Mouse (Mus musculus): ENCODE data around the gene A930017K11Rik. TPM values are rescaled to one million over a fixed set of nuclear protein-coding genes. Genes with fewer than 3 reads are reported as not detected.

Gene A930017K11Rik
- polyA plus RNA-seq, 1 experiment from 2014 or later: not detected

DNA sequence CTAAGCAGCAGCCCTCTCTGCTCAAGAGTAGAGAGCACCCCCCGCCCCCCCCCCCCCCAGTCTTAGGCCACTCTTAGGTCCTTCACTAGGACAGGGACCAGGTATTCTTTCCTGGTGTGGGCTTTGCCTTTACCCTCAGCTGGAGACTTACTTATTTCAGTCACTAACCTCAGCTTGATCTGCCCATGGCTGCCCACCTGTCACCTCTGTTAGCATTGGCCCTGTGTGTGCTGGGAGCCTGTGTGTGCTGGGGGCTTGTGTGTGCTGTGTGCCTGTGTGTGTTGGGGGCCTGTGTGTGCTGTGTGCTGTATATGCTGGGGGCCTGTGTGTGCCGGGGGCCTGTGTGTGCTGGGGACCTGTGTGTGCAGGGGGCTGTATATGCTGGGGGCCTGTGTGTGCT lies 2.3 kb upstream of the A930017K11Rik start:
- DNase-seq (ENCODE audit: low spot score) (no peak), ATAC-seq (ENCODE audit: low read depth) (no peak)
- WGBS: 75% methylated on average over 1 of the region's 2 CpGs
- Histone ChIP-seq H3K27ac (replicated peaks; ENCODE audit: low read depth, low read length) (no peak overlapping the region), H3K27me3 (replicated peaks; ENCODE audit: control insufficient read depth, insufficient read depth, low read length) (peaks cover 38% of the 10 kb centered on the region), H3K9me3 (ENCODE audit: control insufficient read depth, low read length) (no peaks in the 10 kb centered on the region), H3K9ac (ENCODE audit: low read depth, low read length) (no peak overlapping the region), H3K36me3 (ENCODE audit: control insufficient read depth, insufficient read depth, low read length) (peaks cover 22% of the 10 kb centered on the region; the same call in 1 of the 2 replicates), H3K4me2 (ENCODE audit: low read depth, low read length) (no peak overlapping the region), H3K4me3 (ENCODE audit: low read depth, low read length) (no peak overlapping the region), H3K4me1 (ENCODE audit: control insufficient read depth, insufficient read depth, low read length) (peaks cover 7% of the 10 kb centered on the region; the same call in 1 of the 2 replicates)

DNA sequence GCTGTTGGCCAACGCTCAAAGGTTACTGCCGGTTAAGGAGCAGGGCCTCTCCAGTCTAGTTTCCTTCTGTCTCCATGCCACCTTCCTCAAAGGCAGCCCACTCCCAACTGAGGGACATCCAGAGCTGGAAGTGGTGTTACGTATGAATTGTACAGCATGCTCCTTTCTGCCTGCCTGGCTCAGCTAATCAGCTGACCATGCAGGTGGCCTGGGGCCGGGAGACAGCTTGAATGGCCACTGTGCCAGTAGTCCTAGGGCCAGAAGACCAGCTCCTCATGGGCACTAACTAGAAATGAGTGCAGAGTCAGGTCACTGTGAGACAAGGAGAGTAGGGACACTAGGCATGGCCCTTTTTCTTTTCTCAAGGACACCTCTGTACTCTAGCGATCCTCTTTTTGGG lies 796 bp upstream of the A930017K11Rik start:
- peaks cover 8% of the 10 kb centered on the region; the same call in 1 of the 2 replicates for H3K36me3 ChIP-seq (ENCODE audit: control insufficient read depth, insufficient read depth, low read length)
- ATAC-seq (ENCODE audit: low read depth) (no peak), DNase-seq (ENCODE audit: low spot score) (no peak)
- peaks cover 38% of the 10 kb centered on the region for H3K27me3 ChIP-seq (replicated peaks; ENCODE audit: control insufficient read depth, insufficient read depth, low read length)
- no peaks in the 10 kb centered on the region for H3K9me3 ChIP-seq (ENCODE audit: control insufficient read depth, low read length)
- H3K4me1 ChIP-seq (ENCODE audit: control insufficient read depth, insufficient read depth, low read length): peaks cover 7% of the 10 kb centered on the region; the same call in 1 of the 2 replicates
- no peak overlapping the region for H3K4me2 ChIP-seq (ENCODE audit: low read depth, low read length)
- no peak overlapping the region for H3K4me3 ChIP-seq (ENCODE audit: low read depth, low read length)
- no peak overlapping the region for H3K9ac ChIP-seq (ENCODE audit: low read depth, low read length)
- no peak overlapping the region for H3K27ac ChIP-seq (replicated peaks; ENCODE audit: low read depth, low read length)
- 76% methylated on average over 5 of the region's 5 CpGs for WGBS

DNA sequence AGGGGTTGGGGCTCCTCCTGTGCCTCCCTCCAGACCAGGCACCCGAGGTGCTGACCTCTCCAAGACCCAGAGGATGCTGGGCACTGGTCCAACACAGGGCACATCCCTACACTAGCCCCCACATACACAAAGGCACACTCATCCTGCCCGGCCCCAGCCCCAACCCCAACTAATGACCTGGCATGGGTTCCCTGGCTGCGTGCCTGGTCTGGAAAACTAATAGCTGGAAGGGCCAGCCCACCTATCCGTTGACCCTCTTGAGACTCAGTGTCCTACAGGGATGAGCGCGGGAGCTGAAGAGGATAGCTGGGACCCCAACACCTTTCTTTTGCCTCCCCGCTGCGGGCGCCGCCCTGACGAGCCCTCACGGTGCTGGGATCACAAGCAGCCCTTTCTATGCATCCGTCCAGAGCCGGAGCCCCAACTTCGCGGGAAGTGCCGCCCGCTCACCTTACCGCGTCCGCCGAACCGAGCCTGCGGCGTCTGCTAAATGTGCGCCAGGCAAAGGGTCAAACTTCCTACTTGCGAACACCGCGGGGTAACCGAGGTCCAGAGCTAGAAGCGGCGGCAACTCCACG lies 1.1 kb downstream of the A930017K11Rik start:
- H3K9ac ChIP-seq (ENCODE audit: low read depth, low read length): peak overlapping the region; percentile 58
- peaks cover 7% of the 10 kb centered on the region; the same call in 1 of the 2 replicates for H3K4me1 ChIP-seq (ENCODE audit: control insufficient read depth, insufficient read depth, low read length)
- peak overlapping the region; percentile 73 for H3K4me2 ChIP-seq (ENCODE audit: low read depth, low read length)
- DNase-seq (ENCODE audit: low spot score) (no peak), ATAC-seq (ENCODE audit: low read depth) (no peak)
- no peaks in the 10 kb centered on the region for H3K36me3 ChIP-seq (ENCODE audit: control insufficient read depth, insufficient read depth, low read length)
- WGBS: 1% methylated on average over 14 of the region's 33 CpGs
- H3K9me3 ChIP-seq (ENCODE audit: control insufficient read depth, low read length): no peaks in the 10 kb centered on the region
- peaks cover 38% of the 10 kb centered on the region for H3K27me3 ChIP-seq (replicated peaks; ENCODE audit: control insufficient read depth, insufficient read depth, low read length)
- no peak overlapping the region for H3K27ac ChIP-seq (replicated peaks; ENCODE audit: low read depth, low read length)
- H3K4me3 ChIP-seq (ENCODE audit: low read depth, low read length): peak overlapping the region; percentile 43

DNA sequence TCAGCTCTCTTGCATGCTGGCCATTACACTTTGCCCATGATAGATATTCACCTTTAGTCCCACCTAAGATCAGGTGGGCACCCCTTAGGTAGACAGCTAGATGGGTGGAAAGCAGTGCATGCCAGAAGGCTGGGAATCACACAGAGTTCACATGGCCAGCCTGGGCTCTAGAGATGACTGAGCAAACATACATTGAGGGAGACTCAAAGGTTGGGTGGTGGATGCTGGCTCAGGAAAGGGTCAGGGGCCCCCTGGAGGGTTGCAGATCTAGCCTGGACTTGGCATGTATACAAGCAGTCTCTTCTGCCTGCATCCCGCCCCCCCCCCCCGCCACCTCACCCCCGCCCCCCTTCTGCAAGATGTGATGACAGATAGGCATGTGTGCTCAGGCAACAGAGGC lies 1.7 kb downstream of the A930017K11Rik start:
- Histone ChIP-seq H3K4me2 (ENCODE audit: low read depth, low read length) (peak overlapping the region; percentile 73), H3K4me3 (ENCODE audit: low read depth, low read length) (no peak overlapping the region), H3K4me1 (ENCODE audit: control insufficient read depth, insufficient read depth, low read length) (peaks cover 7% of the 10 kb centered on the region; the same call in 1 of the 2 replicates), H3K9me3 (ENCODE audit: control insufficient read depth, low read length) (no peaks in the 10 kb centered on the region), H3K27me3 (replicated peaks; ENCODE audit: control insufficient read depth, insufficient read depth, low read length) (peaks cover 38% of the 10 kb centered on the region), H3K36me3 (ENCODE audit: control insufficient read depth, insufficient read depth, low read length) (no peaks in the 10 kb centered on the region), H3K9ac (ENCODE audit: low read depth, low read length) (no peak overlapping the region), H3K27ac (replicated peaks; ENCODE audit: low read depth, low read length) (no peak overlapping the region)
- no peak for ATAC-seq (ENCODE audit: low read depth)
- WGBS: no CpG with 5 or more reads among the region's 3 CpGs
- no peak for DNase-seq (ENCODE audit: low spot score)

DNA sequence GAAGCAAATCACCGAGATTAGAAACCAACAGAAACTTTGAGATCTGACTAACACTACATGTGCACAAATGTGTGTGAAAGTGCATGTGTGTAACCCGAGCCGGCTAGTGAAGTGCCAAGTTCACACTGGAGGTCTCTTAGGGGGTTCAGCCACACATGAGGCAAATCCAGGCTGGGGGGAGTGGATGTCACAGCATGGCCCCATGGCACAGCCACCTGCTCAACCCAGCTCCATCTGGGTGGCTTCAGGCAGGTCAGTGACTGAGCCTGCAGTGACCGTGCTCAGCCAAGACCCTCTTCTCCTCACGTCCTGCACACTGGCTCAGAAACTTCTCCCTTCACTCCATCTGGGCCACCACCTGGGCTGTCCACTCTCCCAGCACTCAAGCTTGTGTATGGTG lies 2.4 kb downstream of the A930017K11Rik start:
- no peaks in the 10 kb centered on the region for H3K9me3 ChIP-seq (ENCODE audit: control insufficient read depth, low read length)
- no peak overlapping the region for H3K27ac ChIP-seq (replicated peaks; ENCODE audit: low read depth, low read length)
- DNase-seq (ENCODE audit: low spot score) (no peak), ATAC-seq (ENCODE audit: low read depth) (no peak)
- H3K9ac ChIP-seq (ENCODE audit: low read depth, low read length): no peak overlapping the region
- peaks cover 38% of the 10 kb centered on the region for H3K27me3 ChIP-seq (replicated peaks; ENCODE audit: control insufficient read depth, insufficient read depth, low read length)
- 68% methylated on average over 5 of the region's 5 CpGs for WGBS
- H3K4me1 ChIP-seq (ENCODE audit: control insufficient read depth, insufficient read depth, low read length): peaks cover 7% of the 10 kb centered on the region; the same call in 1 of the 2 replicates
- H3K4me2 ChIP-seq (ENCODE audit: low read depth, low read length): no peak overlapping the region
- no peaks in the 10 kb centered on the region for H3K36me3 ChIP-seq (ENCODE audit: control insufficient read depth, insufficient read depth, low read length)
- H3K4me3 ChIP-seq (ENCODE audit: low read depth, low read length): no peak overlapping the region

DNA sequence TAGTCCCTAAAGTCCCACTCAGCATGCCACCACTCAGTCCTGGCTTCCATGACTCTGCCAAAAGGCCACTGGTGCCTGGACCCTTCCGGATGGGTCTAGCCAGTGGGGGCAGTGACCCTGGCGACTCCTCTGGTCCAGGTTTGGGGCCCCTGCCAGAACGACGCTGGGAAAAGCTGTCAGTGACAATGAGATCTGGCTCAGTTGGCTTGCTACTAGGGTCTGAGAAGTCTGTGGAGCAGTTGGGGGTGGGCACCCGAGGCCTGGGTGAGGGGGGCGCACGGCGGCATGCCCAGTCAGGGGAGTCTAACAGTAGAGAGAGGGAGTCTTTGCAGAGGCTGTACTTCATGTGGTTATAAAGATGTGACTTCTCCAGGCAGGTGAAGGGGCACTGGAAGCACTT lies 4.3 kb downstream of the A930017K11Rik start:
- Histone ChIP-seq H3K36me3 (ENCODE audit: control insufficient read depth, insufficient read depth, low read length) (no peaks in the 10 kb centered on the region), H3K9ac (ENCODE audit: low read depth, low read length) (no peak overlapping the region), H3K9me3 (ENCODE audit: control insufficient read depth, low read length) (no peaks in the 10 kb centered on the region), H3K4me1 (ENCODE audit: control insufficient read depth, insufficient read depth, low read length) (peaks cover 7% of the 10 kb centered on the region; the same call in 1 of the 2 replicates), H3K27me3 (replicated peaks; ENCODE audit: control insufficient read depth, insufficient read depth, low read length) (peaks cover 31% of the 10 kb centered on the region), H3K4me3 (ENCODE audit: low read depth, low read length) (no peak overlapping the region), H3K27ac (replicated peaks; ENCODE audit: low read depth, low read length) (no peak overlapping the region), H3K4me2 (ENCODE audit: low read depth, low read length) (no peak overlapping the region)
- no peak for ATAC-seq (ENCODE audit: low read depth)
- DNase-seq (ENCODE audit: low spot score): no peak
- WGBS: 72% methylated on average over 7 of the region's 8 CpGs

DNA sequence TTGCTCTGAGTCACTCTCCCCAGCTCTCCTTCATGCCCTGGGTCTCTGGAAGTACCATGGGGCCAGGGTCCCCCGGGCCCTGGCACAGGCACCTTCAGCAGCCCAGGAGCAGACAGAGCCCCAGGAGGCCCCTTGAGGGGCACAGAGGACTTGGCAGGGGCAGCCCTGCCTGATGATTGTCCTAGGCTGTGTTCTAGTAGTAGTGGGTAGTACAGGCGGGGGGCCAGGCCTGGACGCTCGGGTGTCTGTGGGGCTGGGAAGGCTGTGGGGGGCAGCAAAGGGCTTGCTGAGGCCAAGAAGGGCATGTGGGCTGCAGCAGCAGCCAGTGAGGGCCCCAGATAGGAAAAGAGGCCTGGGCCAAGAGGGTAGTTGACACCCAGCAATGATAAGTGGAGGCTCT lies 4.8 kb downstream of the A930017K11Rik start:
- 76% methylated on average over 4 of the region's 4 CpGs for WGBS
- H3K4me3 ChIP-seq (ENCODE audit: low read depth, low read length): no peak overlapping the region
- no peak for ATAC-seq (ENCODE audit: low read depth)

DNA sequence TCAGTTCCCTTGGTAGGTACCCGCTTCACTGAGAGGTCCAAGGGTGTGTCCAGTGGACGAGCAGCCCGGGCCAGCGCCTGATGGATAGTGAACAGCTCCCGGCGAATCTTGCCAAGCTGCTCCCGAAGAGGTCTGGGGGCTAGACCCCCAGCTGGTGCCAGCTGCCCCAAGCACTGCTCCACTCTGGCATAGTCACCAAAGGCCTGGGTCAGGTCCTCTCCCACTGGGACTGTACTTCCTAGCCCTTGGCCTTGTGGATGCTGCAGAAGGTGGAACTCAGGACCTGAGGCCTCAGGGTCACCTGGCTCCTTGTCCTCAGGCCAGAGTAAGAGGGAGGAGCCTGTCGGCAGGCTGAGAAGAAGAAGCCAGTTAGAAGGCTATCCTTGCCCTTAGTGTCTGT lies 5.5 kb downstream of the A930017K11Rik start:
- Histone ChIP-seq H3K4me3 (ENCODE audit: low read depth, low read length) (no peak overlapping the region), H3K9me3 (ENCODE audit: control insufficient read depth, low read length) (no peaks in the 10 kb centered on the region), H3K4me2 (ENCODE audit: low read depth, low read length) (no peak overlapping the region), H3K9ac (ENCODE audit: low read depth, low read length) (no peak overlapping the region), H3K4me1 (ENCODE audit: control insufficient read depth, insufficient read depth, low read length) (peaks cover 13% of the 10 kb centered on the region), H3K36me3 (ENCODE audit: control insufficient read depth, insufficient read depth, low read length) (no peaks in the 10 kb centered on the region), H3K27ac (replicated peaks; ENCODE audit: low read depth, low read length) (no peak overlapping the region), H3K27me3 (replicated peaks; ENCODE audit: control insufficient read depth, insufficient read depth, low read length) (peaks cover 20% of the 10 kb centered on the region)
- DNase-seq (ENCODE audit: low spot score): no peak
- ATAC-seq (ENCODE audit: low read depth): no peak
- 87% methylated on average over 7 of the region's 8 CpGs for WGBS

More for the DNA sequence above, 4.8 kb downstream of the A930017K11Rik start:
- Histone ChIP-seq H3K4me2 (ENCODE audit: low read depth, low read length) (no peak overlapping the region), H3K9me3 (ENCODE audit: control insufficient read depth, low read length) (no peaks in the 10 kb centered on the region), H3K27me3 (replicated peaks; ENCODE audit: control insufficient read depth, insufficient read depth, low read length) (peaks cover 27% of the 10 kb centered on the region), H3K4me1 (ENCODE audit: control insufficient read depth, insufficient read depth, low read length) (peaks cover 7% of the 10 kb centered on the region), H3K9ac (ENCODE audit: low read depth, low read length) (no peak overlapping the region), H3K36me3 (ENCODE audit: control insufficient read depth, insufficient read depth, low read length) (no peaks in the 10 kb centered on the region), H3K27ac (replicated peaks; ENCODE audit: low read depth, low read length) (no peak overlapping the region)
- no peak for DNase-seq (ENCODE audit: low spot score)

DNA sequence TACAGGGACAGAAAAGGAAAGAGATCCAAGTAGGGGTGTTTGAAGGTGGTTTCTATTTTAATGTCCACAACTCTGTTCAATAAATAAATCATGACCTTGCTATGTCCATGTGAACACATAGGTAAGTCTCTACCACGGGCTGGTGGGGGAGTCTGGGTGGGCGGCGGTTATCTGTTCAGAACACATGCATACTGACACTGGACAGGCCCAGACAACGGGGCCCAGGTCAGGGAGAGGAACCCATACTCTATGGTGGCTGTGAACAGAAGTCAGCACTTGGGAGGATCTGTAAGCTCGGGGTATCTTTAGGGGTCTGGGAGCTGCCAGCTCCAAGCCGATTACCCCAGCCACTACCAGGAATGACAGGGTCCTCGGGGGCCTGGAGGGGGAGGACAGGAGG lies 6.0 kb downstream of the A930017K11Rik start:
- H3K36me3 ChIP-seq (ENCODE audit: control insufficient read depth, insufficient read depth, low read length): no peaks in the 10 kb centered on the region
- H3K4me2 ChIP-seq (ENCODE audit: low read depth, low read length): no peak overlapping the region
- WGBS: 74% methylated on average over 7 of the region's 7 CpGs
- no peaks in the 10 kb centered on the region for H3K9me3 ChIP-seq (ENCODE audit: control insufficient read depth, low read length)
- H3K4me1 ChIP-seq (ENCODE audit: control insufficient read depth, insufficient read depth, low read length): peaks cover 10% of the 10 kb centered on the region
- no peak overlapping the region for H3K4me3 ChIP-seq (ENCODE audit: low read depth, low read length)
- ATAC-seq (ENCODE audit: low read depth): no peak
- no peak overlapping the region for H3K27ac ChIP-seq (replicated peaks; ENCODE audit: low read depth, low read length)
- H3K27me3 ChIP-seq (replicated peaks; ENCODE audit: control insufficient read depth, insufficient read depth, low read length): peaks cover 14% of the 10 kb centered on the region
- H3K9ac ChIP-seq (ENCODE audit: low read depth, low read length): no peak overlapping the region
- no peak for DNase-seq (ENCODE audit: low spot score)
